In the genomic region with DNA sequence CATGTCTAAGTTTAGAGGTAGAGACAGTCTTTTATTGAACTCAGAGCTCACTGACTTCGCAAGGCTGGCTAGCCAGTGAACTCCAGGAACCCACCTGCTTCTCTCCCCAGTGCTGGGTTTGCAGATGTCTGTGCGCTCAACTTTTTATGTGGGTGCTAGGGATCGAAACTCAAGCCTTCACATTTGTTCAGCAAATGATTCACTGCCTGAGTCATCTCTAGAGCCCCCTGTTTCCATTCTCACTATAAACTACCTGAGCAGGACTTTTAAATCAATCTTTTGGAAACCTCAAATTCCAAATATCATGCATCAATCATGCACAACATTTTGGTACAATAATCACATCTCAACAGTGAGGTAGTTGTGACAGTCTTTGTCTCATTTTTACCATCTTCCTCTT, we compare ENCODE assay signal across 30 mouse cellular contexts. TPM values are rescaled to one million over a fixed set of nuclear protein-coding genes. Genes with fewer than 3 reads are reported as not detected.
A peak's percentile ranks its signal among the peaks of the same experiment; 100 is the strongest.
DNase-seq lines count a peak whose midpoint lies in the region; ATAC-seq and TF ChIP-seq lines count a peak whose summit lies in the region.
"Had no signal": no experiment of that assay in that cellular context is flagged by ENCODE, and none has a peak within 500 bp of the region (broad histone marks: within the 10 kb centered on the region; RNA-seq: fewer than 3 reads in every experiment).

No protein-coding gene starts in this region.

- H3K36me3 ChIP-seq in heart, embryonic 10.5 days, result peaks cover 23% of the 10 kb centered on the region; the same call in 1 of the 2 replicates
- H3K36me3 ChIP-seq in heart, embryonic 14.5 days (ENCODE audit: control insufficient read depth, insufficient read depth, low read length), result peaks cover 59% of the 10 kb centered on the region
- H3K36me3 ChIP-seq in heart, postnatal 0 days (replicated peaks; ENCODE audit: control insufficient read depth, insufficient read depth, low read length), result peaks cover 23% of the 10 kb centered on the region; the same call in 1 of the 2 replicates
- H3K36me3 ChIP-seq: embryonic facial prominence, embryonic 12.5 days; embryonic facial prominence, embryonic 15.5 days; forebrain, embryonic 12.5 days; forebrain, embryonic 15.5 days; hindbrain, embryonic 12.5 days; hindbrain, embryonic 15.5 days; intestine, embryonic 15.5 days; kidney, embryonic 15.5 days had no signal

- H3K9me3 ChIP-seq in heart, embryonic 10.5 days, result no peaks in the 10 kb centered on the region
- no peaks in the 10 kb centered on the region for H3K9me3 ChIP-seq in heart, embryonic 14.5 days (ENCODE audit: control insufficient read depth, low read length)
- no peaks in the 10 kb centered on the region for H3K9me3 ChIP-seq in heart, postnatal 0 days (replicated peaks; ENCODE audit: control insufficient read depth, low read length)
- H3K9me3 ChIP-seq: embryonic facial prominence, embryonic 12.5 days; embryonic facial prominence, embryonic 15.5 days; forebrain, embryonic 12.5 days; forebrain, embryonic 15.5 days; hindbrain, embryonic 12.5 days; hindbrain, embryonic 15.5 days; intestine, embryonic 15.5 days; kidney, embryonic 15.5 days had no signal

- TF ChIP-seq CTCF in heart, postnatal 0 days (IDR thresholded peaks at IDR 0.05; ENCODE audit: low read depth), result no peak

- H3K9ac ChIP-seq in heart, embryonic 14.5 days (ENCODE audit: low read length), result peak overlapping the region; percentile 25; the same call in 1 of the 2 replicates
- no peak overlapping the region for H3K9ac ChIP-seq in heart, postnatal 0 days (replicated peaks; ENCODE audit: low read depth, low read length)
- H3K9ac ChIP-seq: embryonic facial prominence, embryonic 12.5 days; embryonic facial prominence, embryonic 15.5 days; forebrain, embryonic 12.5 days; forebrain, embryonic 15.5 days; hindbrain, embryonic 12.5 days; hindbrain, embryonic 15.5 days; intestine, embryonic 15.5 days; kidney, embryonic 15.5 days had no signal

- TF ChIP-seq EP300 in heart, postnatal 0 days (IDR thresholded peaks at IDR 0.05; ENCODE audit: low read depth), result no peak

- 0 out of 2 replicates have a peak overlapping the region, but pooled peaks have one; percentile 13 for H3K4me2 ChIP-seq in heart, embryonic 14.5 days (ENCODE audit: low read length)
- no peak overlapping the region for H3K4me2 ChIP-seq in heart, postnatal 0 days (ENCODE audit: low read depth, low read length)
- H3K4me2 ChIP-seq: embryonic facial prominence, embryonic 12.5 days; embryonic facial prominence, embryonic 15.5 days; forebrain, embryonic 12.5 days; forebrain, embryonic 15.5 days; hindbrain, embryonic 12.5 days; hindbrain, embryonic 15.5 days; intestine, embryonic 15.5 days; kidney, embryonic 15.5 days had no signal

- no peak overlapping the region for H3K4me3 ChIP-seq in heart, embryonic 10.5 days
- no peak overlapping the region for H3K4me3 ChIP-seq in heart, embryonic 14.5 days (ENCODE audit: control insufficient read depth in 1 of 2, insufficient read depth in 1 of 2, low read depth in 1 of 2, low read length in 2 of 2)
- H3K4me3 ChIP-seq in heart, postnatal 0 days (ENCODE audit: low read depth, low read length), result no peak overlapping the region
- H3K4me3 ChIP-seq: embryonic facial prominence, embryonic 12.5 days; embryonic facial prominence, embryonic 15.5 days; forebrain, embryonic 12.5 days; forebrain, embryonic 15.5 days; heart, adult 2 months; hindbrain, embryonic 12.5 days; hindbrain, embryonic 15.5 days; intestine, embryonic 15.5 days; kidney, embryonic 15.5 days had no signal

- ATAC-seq in heart, embryonic 14.5 days (ENCODE audit: insufficient number of reproducible peaks, insufficient read depth, low FRiP score, low read depth), result no peak
- ATAC-seq in heart, postnatal 0 days (ENCODE audit: insufficient read depth, low read depth), result no peak
- no peak for ATAC-seq in erythroid progenitor cell, adult 5-6 weeks (replicated peaks; ENCODE audit: low FRiP score, poor library complexity, severe bottlenecking)
- ATAC-seq: activated CD4-positive, CD25-positive, alpha-beta regulatory T cell, adult 4 months; CD4-positive, CD25-positive, alpha-beta regulatory T cell, adult 4 months; forebrain, embryonic 15.5 days; intestine, embryonic 15.5 days had no signal

- peak; percentile 74 for DNase-seq in heart, adult 11 months
- no peak for DNase-seq in heart, embryonic 10.5 days (ENCODE audit: low spot score)
- DNase-seq in heart, postnatal 14 days, result no peak
- no peak for DNase-seq in heart, postnatal 0 days (ENCODE audit: low spot score)
- DNase-seq in heart, adult 8-10 months (ENCODE audit: low spot score), result no peak
- peak; percentile 36 for DNase-seq in induced T-regulatory cell, adult 2 months (ENCODE audit: low read depth)
- DNase-seq: adrenal gland, adult 8-10 months; adrenal gland, postnatal 25 days; B cell, adult 2 months; cerebellum, adult 18-20 months; cerebellum, adult 9-11 months; cerebellum, postnatal 25 days; gastrocnemius, postnatal 10 days; heart, adult 2 months; heart, postnatal 36 days; kidney, adult 11 months; kidney, adult 8-10 months; kidney, postnatal 10 days had no signal

- intact Hi-C loops in heart, postnatal 14 days (cut with DNase I), result loop anchor here (5.0 kb wide), 1 partner anchor 490 kb away; no protein-coding TSS in a partner anchor

- peaks cover 33% of the 10 kb centered on the region for H3K4me1 ChIP-seq in heart, embryonic 10.5 days
- H3K4me1 ChIP-seq in heart, embryonic 14.5 days (ENCODE audit: control insufficient read depth in 2 of 2, insufficient read depth in 2 of 2, low read length in 2 of 2), result peaks cover 7 to 40% of the 10 kb centered on the region in 2 experiments
- peaks cover 7% of the 10 kb centered on the region for H3K4me1 ChIP-seq in heart, postnatal 0 days (ENCODE audit: control insufficient read depth, insufficient read depth)
- H3K4me1 ChIP-seq: embryonic facial prominence, embryonic 15.5 days; forebrain, embryonic 15.5 days; hindbrain, embryonic 15.5 days had no signal

- H3K27ac ChIP-seq in heart, embryonic 10.5 days, result no peak overlapping the region
- H3K27ac ChIP-seq in heart, embryonic 14.5 days (replicated peaks in 1 of 2; ENCODE audit: control insufficient read depth in 1 of 2, insufficient read depth in 1 of 2, low read depth in 2 of 2, low read length in 2 of 2), result peak overlapping the region in 1 of 2 experiments; percentile 28; a peak in 1 of 4 replicates
- H3K27ac ChIP-seq in heart, postnatal 0 days (ENCODE audit: low read depth), result 0 out of 2 replicates have a peak overlapping the region, but pooled peaks have one; percentile 9
- H3K27ac ChIP-seq: embryonic facial prominence, embryonic 12.5 days; embryonic facial prominence, embryonic 15.5 days; forebrain, embryonic 12.5 days; forebrain, embryonic 15.5 days; hindbrain, embryonic 12.5 days; hindbrain, embryonic 15.5 days; intestine, embryonic 15.5 days; kidney, embryonic 15.5 days had no signal

- H3K27me3 ChIP-seq in heart, embryonic 10.5 days (ENCODE audit: insufficient read depth, poor library complexity, severe bottlenecking), result no peaks in the 10 kb centered on the region
- no peaks in the 10 kb centered on the region for H3K27me3 ChIP-seq in heart, embryonic 14.5 days (ENCODE audit: control insufficient read depth, insufficient read depth, low read length)
- no peaks in the 10 kb centered on the region for H3K27me3 ChIP-seq in heart, postnatal 0 days (ENCODE audit: control insufficient read depth, insufficient read depth, low read length)
- H3K27me3 ChIP-seq: embryonic facial prominence, embryonic 12.5 days; hindbrain, embryonic 15.5 days; intestine, embryonic 15.5 days had no signal

- 82% methylated on average over 3 of the region's 3 CpGs for WGBS in heart, embryonic 10.5 days
- 75% methylated on average over 3 of the region's 3 CpGs for WGBS in heart, embryonic 14.5 days
- 64% methylated on average over 3 of the region's 3 CpGs for WGBS in heart, postnatal 0 days

RNA-seq across cellular contexts. Expression of gene Nexn, which starts 8.6 kb away (rescaled TPM):
- 102 and 155 TPM in 2 replicates for polyA plus RNA-seq in heart, embryonic 10.5 days (2016; fragmentation: Nextera tagmentation; extraction: Ambion mirVana)
- polyA plus RNA-seq in heart, embryonic 14.5 days (2014; fragmentation: Nextera tagmentation; extraction: Ambion mirVana), result 238 and 249 TPM in 2 replicates
- 100 to 1,000 TPM; 297 to 301 TPM for total RNA-seq in heart, postnatal 14 days (2021)
- total RNA-seq in heart, postnatal 0 days (2014; rRNA removed; ENCODE audit: low replicate concordance), result 32.1 and 88.6 TPM in 2 replicates
- 314 and 316 TPM in 2 replicates for polyA plus RNA-seq in heart, postnatal 0 days (2015; fragmentation: Nextera tagmentation; extraction: Ambion mirVana)
- 100 to 1,000 TPM; 264 to 407 (median 333) TPM for total RNA-seq in heart, adult 8-10 months (2022)
- total RNA-seq in erythroid progenitor cell, adult 5-6 weeks (2015; ENCODE audit: low replicate concordance), result not detected in 2 replicates
- total RNA-seq in erythroid progenitor cell, adult 5-6 weeks (2017; ENCODE audit: low replicate concordance), result not detected in 2 replicates

RNA-seq across cellular contexts. Expression of gene Fubp1, which starts 47.3 kb away (rescaled TPM):
- polyA plus RNA-seq in heart, embryonic 10.5 days (2016; fragmentation: Nextera tagmentation; extraction: Ambion mirVana), result 179 and 249 TPM in 2 replicates
- polyA plus RNA-seq in heart, embryonic 14.5 days (2014; fragmentation: Nextera tagmentation; extraction: Ambion mirVana), result 113 and 117 TPM in 2 replicates
- total RNA-seq in heart, postnatal 14 days (2021), result 10 to 100 TPM; 68.1 to 80.6 TPM
- total RNA-seq in heart, postnatal 0 days (2014; rRNA removed; ENCODE audit: low replicate concordance), result 71.2 and 131 TPM in 2 replicates
- polyA plus RNA-seq in heart, postnatal 0 days (2015; fragmentation: Nextera tagmentation; extraction: Ambion mirVana), result 72.9 and 80.7 TPM in 2 replicates
- total RNA-seq in heart, adult 8-10 months (2022), result 10 to 100 TPM; 44.3 to 55.0 (median 52.5) TPM
- 152 and 157 TPM in 2 replicates for total RNA-seq in erythroid progenitor cell, adult 5-6 weeks (2015; ENCODE audit: low replicate concordance)
- total RNA-seq in erythroid progenitor cell, adult 5-6 weeks (2017; ENCODE audit: low replicate concordance), result 169 and 197 TPM in 2 replicates

RNA-seq across cellular contexts. Expression of gene Dnajb4, which starts 47.4 kb away (rescaled TPM):
- polyA plus RNA-seq in heart, embryonic 10.5 days (2016; fragmentation: Nextera tagmentation; extraction: Ambion mirVana), result 30.5 and 32.1 TPM in 2 replicates
- polyA plus RNA-seq in heart, embryonic 14.5 days (2014; fragmentation: Nextera tagmentation; extraction: Ambion mirVana), result 46.2 and 47.9 TPM in 2 replicates
- 10 to 100 TPM; 74.3 to 80.3 TPM for total RNA-seq in heart, postnatal 14 days (2021)
- 52.9 and 54.5 TPM in 2 replicates for total RNA-seq in heart, postnatal 0 days (2014; rRNA removed; ENCODE audit: low replicate concordance)
- polyA plus RNA-seq in heart, postnatal 0 days (2015; fragmentation: Nextera tagmentation; extraction: Ambion mirVana), result 60.1 TPM in 2 replicates
- 100 to 1,000 TPM in 2 of 4 experiments, 10 to 100 TPM in 2; 88.0 to 125 (median 101) TPM for total RNA-seq in heart, adult 8-10 months (2022)
- 106 and 107 TPM in 2 replicates for total RNA-seq in erythroid progenitor cell, adult 5-6 weeks (2015; ENCODE audit: low replicate concordance)
- total RNA-seq in erythroid progenitor cell, adult 5-6 weeks (2017; ENCODE audit: low replicate concordance), result 101 and 164 TPM in 2 replicates

Comparison
In these comparisons a context has a peak if more than half of its experiments do, and no peak if none do; other contexts are left out.
1. DNase-seq: peak in heart, adult 11 months (single experiment) and induced T-regulatory cell, adult 2 months (single experiment); none in heart, embryonic 10.5 days (single experiment), heart, postnatal 14 days (0 of 2), heart, postnatal 0 days (single experiment) and heart, adult 8-10 months (single experiment).
2. RNA of gene Nexn, which starts 8.6 kb away (total RNA-seq): 264 to 407 TPM in heart, adult 8-10 months, 297 to 301 TPM in heart, postnatal 14 days and 32.1 to 88.6 TPM in heart, postnatal 0 days; not detected in erythroid progenitor cell, adult 5-6 weeks; every median in the first group is over 10 times any median in the second.